Mouse (Mus musculus) heart, adult 2 months (tissue): ENCODE data around the gene Pbxip1. TPM values are rescaled to one million over a fixed set of nuclear protein-coding genes. Genes with fewer than 3 reads are reported as not detected.

ENCODE experiments used
- DNase-seq, 2 experiments: peaks; one replicate each; pipeline ENCODE4 v3.0.0; 2021
- H3K27ac ChIP-seq: fragments of 200-600 bp; 2 replicates; pipeline ENCODE4 v1.8.1; 2022
- H3K27me3 ChIP-seq: fragments of 200-500 bp; 2 replicates; pipeline ENCODE4 v1.6.1; 2012; ENCODE audit warnings: mild to moderate bottlenecking, low read length, inconsistent platforms, mixed read lengths; ENCODE audit not compliant: control insufficient read depth, insufficient read depth
- H3K36me3 ChIP-seq: fragments of 200-500 bp; 2 replicates; pipeline ENCODE4 v1.6.1; 2012; ENCODE audit warnings: low read length, inconsistent platforms; ENCODE audit not compliant: control insufficient read depth, insufficient read depth
- H3K4me1 ChIP-seq: fragments of 200-500 bp; 2 replicates; pipeline ENCODE4 v1.6.1; 2011; ENCODE audit warnings: low read length; ENCODE audit not compliant: control insufficient read depth, insufficient read depth
- H3K4me3 ChIP-seq: fragments of 200-600 bp; 2 replicates; pipeline ENCODE4 v1.8.1; 2022
- H3K79me2 ChIP-seq: fragments of 200-500 bp; replicated peaks from 2 replicates; pipeline ENCODE4 v1.6.1; 2012; ENCODE audit warnings: mild to moderate bottlenecking, inconsistent platforms, low read length, moderate library complexity, mixed read lengths; ENCODE audit not compliant: control insufficient read depth, insufficient read depth
- H3K9ac ChIP-seq: fragments of 200-500 bp; 2 replicates; pipeline ENCODE4 v1.6.1; 2012; ENCODE audit warnings: low read depth, mild to moderate bottlenecking, control low read depth, inconsistent platforms, low read length, mixed read lengths
- CTCF ChIP-seq: fragments of 200-600 bp; IDR thresholded peaks from 2 replicates; pipeline ENCODE4 v1.8.1; 2022; ENCODE audit warnings: antibody characterized with exemption, mild to moderate bottlenecking, moderate library complexity
- EP300 ChIP-seq: fragments of 200-500 bp; IDR thresholded peaks from 2 replicates; pipeline ENCODE4 v1.6.1; 2011; ENCODE audit warnings: low read depth, low read length, control low read depth; ENCODE audit not compliant: insufficient read depth
- POLR2A ChIP-seq: fragments of 200-500 bp; IDR thresholded peaks from 2 replicates; pipeline ENCODE4 v1.6.1; 2011; ENCODE audit warnings: mild to moderate bottlenecking, low read depth, low read length, control low read depth; ENCODE audit not compliant: insufficient read depth
- WGBS: fragments of 180-500 bp; shearing (Covaris S2); methylation state at CpG from one replicate; pipeline ENCODE4 v1.1.7; 2018; 5-methylcytosine and 5-hydroxymethylcytosine counted together
- intact Hi-C: fragments of 180-260 bp; cut with DNase I; formaldehyde crosslinking; loops from one replicate; pipeline ENCODE4 v1.15.1; 2025
- polyA plus RNA-seq: library from polyadenylated mRNA; depleted of rRNA; stranded (reverse); fragments of >200 nt; gene quantifications from 2 replicates; pipeline ENCODE4 v1.2.3, GENCODE M21; 2012
- total RNA-seq, 2 experiments: library from RNA; stranded (reverse); gene quantifications; 2 replicates each; pipeline ENCODE4 v1.2.3; 2021

Pbxip1 gene
- total and polyA plus RNA-seq, 3 experiments = 55.7 to 67.5 (median 56.2) TPM

DNA sequence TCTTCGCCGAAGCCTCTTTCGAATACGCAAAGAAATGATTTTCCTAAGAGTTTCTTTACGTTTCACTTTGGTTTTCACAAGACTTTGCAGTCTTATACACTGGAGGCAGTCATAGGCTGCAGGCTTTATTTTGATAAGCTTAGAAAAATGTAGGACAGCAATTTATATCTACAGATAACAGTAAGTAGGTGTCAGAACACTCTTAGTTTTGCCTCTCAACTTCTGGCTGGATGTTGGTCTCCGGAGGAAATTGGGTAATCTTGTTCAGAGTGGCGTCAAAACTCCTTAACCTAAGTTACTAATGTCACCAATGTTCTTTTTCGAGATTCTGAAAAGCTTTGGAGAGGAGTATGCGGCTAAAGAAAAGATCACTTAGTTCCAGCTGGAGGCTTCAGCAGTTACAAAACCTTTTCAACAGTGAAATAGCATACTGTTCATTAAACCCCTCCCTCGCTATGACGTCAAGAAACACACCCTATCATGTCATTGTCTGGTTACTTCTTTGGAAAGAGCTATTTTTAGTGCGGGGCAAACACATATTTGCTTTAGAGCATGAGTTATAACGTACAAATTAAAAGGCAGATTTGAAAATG lies 22.0 kb downstream of the Pbxip1 start:
- H3K4me3 ChIP-seq = peak overlapping the region; percentile 72
- no peak for TF ChIP-seq CTCF
- WGBS = 36% methylated on average over 13 of the region's 13 CpGs
- no peak overlapping the region for H3K9ac ChIP-seq
- H3K79me2 ChIP-seq = no peaks in the 10 kb centered on the region
- H3K4me1 ChIP-seq = no peaks in the 10 kb centered on the region; the same call in 1 of the 2 replicates
- H3K27ac ChIP-seq = peak overlapping the region; percentile 59
- no peak for DNase-seq
- H3K36me3 ChIP-seq = no peaks in the 10 kb centered on the region; the same call in 1 of the 2 replicates
- H3K27me3 ChIP-seq = no peaks in the 10 kb centered on the region
- intact Hi-C loops = loop anchor here (2.0 to 5.0 kb wide), 4 partner anchors 28 to 269 kb away; partner anchors contain the start of genes Flad1 and Pygo2

DNA sequence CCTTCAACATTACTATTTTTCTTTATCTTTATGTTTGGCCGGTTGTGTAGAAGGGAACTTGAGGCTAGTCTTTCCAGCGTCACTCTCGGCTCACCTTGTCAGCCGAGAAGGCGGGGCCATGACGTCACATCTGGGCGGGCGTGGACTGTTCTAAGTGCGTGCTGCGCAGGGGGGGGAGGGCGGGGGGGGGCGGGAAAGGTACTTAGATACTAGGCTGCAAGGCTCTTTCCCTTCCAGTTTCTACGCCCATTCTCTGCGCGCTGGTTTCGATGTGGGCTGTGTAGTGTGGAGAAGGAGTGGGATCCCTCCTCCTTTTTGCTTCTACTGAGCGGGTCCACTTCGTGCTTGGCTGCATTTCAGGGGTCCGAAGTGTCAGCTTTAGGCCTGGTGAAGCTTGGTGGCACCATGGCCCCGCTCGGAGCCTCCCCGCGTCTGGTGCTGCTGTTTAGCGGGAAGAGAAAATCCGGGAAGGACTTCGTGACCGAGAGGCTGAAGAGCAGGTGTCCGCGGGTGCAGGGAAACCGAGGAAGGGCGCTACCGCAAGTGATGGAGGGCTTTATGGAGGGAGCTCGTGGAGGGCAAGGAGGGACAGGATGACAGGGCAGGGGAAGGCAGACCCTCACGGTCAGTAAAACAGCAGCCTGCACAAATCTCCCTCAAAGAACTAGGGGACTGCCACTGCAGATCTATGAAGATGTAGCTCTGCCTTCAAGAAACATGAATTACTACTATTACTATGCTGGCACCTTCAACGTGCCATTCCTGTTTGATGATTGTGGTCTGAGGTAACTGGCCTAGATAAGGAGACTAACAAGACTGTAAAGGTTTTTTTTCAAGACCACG lies 22.7 kb downstream of the Pbxip1 start:
- Histone ChIP-seq H3K79me2 (no peaks in the 10 kb centered on the region), H3K27me3 (no peaks in the 10 kb centered on the region), H3K4me3 (peak overlapping the region; percentile 72), H3K27ac (peak overlapping the region; percentile 59), H3K4me1 (no peaks in the 10 kb centered on the region; the same call in 1 of the 2 replicates), H3K36me3 (no peaks in the 10 kb centered on the region; the same call in 1 of the 2 replicates), H3K9ac (peak overlapping the region; percentile 64)
- 1% methylated on average over 36 of the region's 36 CpGs for WGBS
- TF ChIP-seq EP300 (no peak), CTCF (no peak), POLR2A (peak; percentile 62; the same call in 1 of the 2 replicates)
- peak; percentile 90 to 94 for DNase-seq
- intact Hi-C loops = loop anchor here (2.0 to 5.0 kb wide), 4 partner anchors 28 to 268 kb away; partner anchors contain the start of genes Flad1 and Pygo2

DNA sequence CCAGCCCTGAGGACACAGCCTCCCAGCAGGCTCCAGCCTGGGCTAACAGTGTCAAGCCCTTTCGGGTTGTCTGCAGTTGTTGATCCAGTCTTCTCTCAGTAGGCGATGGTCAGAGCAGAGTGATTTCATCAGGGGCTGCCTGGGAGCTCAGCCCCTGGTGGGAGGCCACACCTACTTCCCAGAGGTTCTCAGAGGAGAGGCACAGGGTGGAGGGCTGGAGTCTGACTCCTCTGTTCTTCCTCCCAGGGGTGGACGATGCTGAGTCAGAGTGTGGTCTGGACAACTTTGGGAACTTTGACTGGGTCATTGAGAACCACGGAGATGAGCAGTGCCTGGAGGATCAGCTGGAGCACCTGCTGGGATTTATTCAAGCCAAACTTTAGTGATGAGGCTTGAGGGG lies 31.8 kb downstream of the Pbxip1 start:
- H3K27ac ChIP-seq = no peak overlapping the region
- intact Hi-C loops = no loop called here
- no peaks in the 10 kb centered on the region for H3K79me2 ChIP-seq
- WGBS = 60% methylated on average over 4 of the region's 4 CpGs
- no peaks in the 10 kb centered on the region for H3K36me3 ChIP-seq
- no peak for DNase-seq
- H3K27me3 ChIP-seq = no peaks in the 10 kb centered on the region
- no peak overlapping the region for H3K4me3 ChIP-seq
- no peak for TF ChIP-seq POLR2A
- TF ChIP-seq CTCF = no peak
- TF ChIP-seq EP300 = no peak
- H3K4me1 ChIP-seq = no peaks in the 10 kb centered on the region
- no peak overlapping the region for H3K9ac ChIP-seq

DNA sequence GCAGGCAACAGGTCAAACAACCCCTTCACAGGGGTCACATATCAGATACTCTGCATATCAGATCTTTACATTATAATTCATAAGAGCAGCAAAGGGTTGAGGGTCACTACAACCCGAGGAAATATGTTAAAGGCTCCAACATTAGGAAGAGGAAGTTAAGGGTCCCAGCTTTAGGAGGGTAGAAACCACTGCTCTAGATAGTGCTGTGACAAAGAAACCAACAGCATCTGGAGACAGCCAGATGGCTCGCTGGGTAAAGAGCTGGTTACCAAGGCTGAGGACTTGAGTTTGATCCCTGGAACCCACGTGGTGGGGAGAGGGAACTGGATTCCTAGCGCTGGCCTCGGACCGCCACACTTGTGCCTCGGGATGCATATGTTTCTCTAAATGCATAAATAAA lies 35.8 kb downstream of the Pbxip1 start:
- no peaks in the 10 kb centered on the region for H3K36me3 ChIP-seq
- no peak overlapping the region for H3K9ac ChIP-seq
- no peak overlapping the region for H3K4me3 ChIP-seq
- no peak for TF ChIP-seq POLR2A
- TF ChIP-seq CTCF = no peak
- TF ChIP-seq EP300 = no peak
- DNase-seq = no peak
- no peaks in the 10 kb centered on the region for H3K27me3 ChIP-seq
- intact Hi-C loops = no loop called here
- H3K79me2 ChIP-seq = no peaks in the 10 kb centered on the region
- 75% methylated on average over 7 of the region's 7 CpGs for WGBS
- no peak overlapping the region for H3K27ac ChIP-seq
- no peaks in the 10 kb centered on the region for H3K4me1 ChIP-seq

DNA sequence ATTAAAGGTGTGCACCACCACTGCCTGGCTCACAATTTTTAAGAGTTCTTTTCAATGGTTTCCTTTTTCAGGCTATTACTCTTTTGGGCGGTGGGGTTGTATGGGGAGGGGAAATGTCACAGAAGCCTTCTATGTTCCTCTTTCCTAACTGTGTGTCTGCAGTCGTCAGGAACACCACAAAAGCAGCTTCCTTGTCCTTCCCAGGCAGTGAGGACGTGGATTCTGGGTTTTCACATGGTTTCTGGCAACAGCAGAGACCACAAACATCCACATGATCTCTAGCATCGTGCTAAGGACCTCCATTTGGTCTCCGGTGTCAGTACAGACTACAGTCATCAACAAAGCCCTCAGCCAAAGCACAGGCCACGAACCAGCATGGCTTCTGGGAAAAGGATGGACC lies 37.3 kb downstream of the Pbxip1 start:
- Histone ChIP-seq H3K27me3 (no peaks in the 10 kb centered on the region), H3K4me1 (no peaks in the 10 kb centered on the region), H3K27ac (no peak overlapping the region), H3K4me3 (no peak overlapping the region), H3K9ac (no peak overlapping the region), H3K36me3 (no peaks in the 10 kb centered on the region), H3K79me2 (no peaks in the 10 kb centered on the region)
- intact Hi-C loops = no loop called here
- no peak for DNase-seq
- 77% methylated on average over 6 of the region's 6 CpGs for WGBS
- TF ChIP-seq POLR2A (no peak), EP300 (no peak), CTCF (no peak)

DNA sequence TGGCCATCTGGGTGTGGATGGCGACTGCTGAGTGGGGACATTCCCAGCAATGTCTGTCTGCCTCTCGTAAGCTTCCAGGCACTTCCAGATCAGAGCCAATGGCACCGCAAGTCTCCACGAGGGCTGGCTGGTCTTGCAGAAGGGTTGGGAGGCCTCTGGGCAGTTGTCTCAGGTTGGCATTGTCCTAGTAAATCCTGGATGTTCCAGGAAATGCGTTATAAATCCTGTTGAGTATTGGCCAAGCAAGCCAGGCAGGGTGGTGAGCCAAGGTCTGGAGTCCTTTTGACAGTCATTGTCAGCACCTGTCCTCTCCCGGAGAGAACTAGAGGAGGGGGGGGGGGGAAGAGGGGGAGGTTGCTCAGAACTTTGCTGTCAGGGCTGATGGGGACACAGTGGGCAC lies 42.5 kb downstream of the Pbxip1 start:
- WGBS = 63% methylated on average over 6 of the region's 6 CpGs
- Histone ChIP-seq H3K4me3 (no peak overlapping the region), H3K9ac (no peak overlapping the region), H3K79me2 (no peaks in the 10 kb centered on the region), H3K27me3 (no peaks in the 10 kb centered on the region), H3K27ac (no peak overlapping the region), H3K36me3 (no peaks in the 10 kb centered on the region), H3K4me1 (no peaks in the 10 kb centered on the region)
- intact Hi-C loops = no loop called here
- no peak for TF ChIP-seq POLR2A
- TF ChIP-seq EP300 = no peak
- no peak for TF ChIP-seq CTCF
- DNase-seq = no peak
